Mouse (Mus musculus): ENCODE measurements around the gene Pcca. TPM values are rescaled to one million over a fixed set of nuclear protein-coding genes. Genes with fewer than 3 reads are reported as not detected.

Pcca gene
- polyA plus RNA-seq, 1 experiment from 2014 or later: 12.6 TPM

- no peak for ATAC-seq (ENCODE audit: low read depth)
- whole genome bisulfite sequencing (ENCODE audit: insufficient replicate concordance): 42% methylated on average over 2 of the region's 2 CpGs
- Histone ChIP-seq H3K27ac (no peak overlapping the region), H3K4me2 (no peak overlapping the region), H3K4me3 (replicated peaks) (no peak overlapping the region), H3K9ac (no peak overlapping the region), H3K4me1 (replicated peaks) (peaks cover 7% of the 10 kb centered on the region; the same call in 1 of the 2 replicates), H3K9me3 (replicated peaks) (no peaks in the 10 kb centered on the region), H3K27me3 (no peaks in the 10 kb centered on the region), H3K36me3 (no peaks in the 10 kb centered on the region)
- no peak for DNase-seq
These were observed 74.2 kb downstream of the Pcca start for GRCm38 (mm10) chr14:122608323-122608722.

GRCm38 (mm10) chr14:122611035-122611434 lies 76.9 kb downstream of the Pcca start:
- 52% methylated on average over 4 of the region's 4 CpGs for WGBS (ENCODE audit: insufficient replicate concordance)
- H3K27ac ChIP-seq: no peak overlapping the region
- peaks cover 7% of the 10 kb centered on the region; the same call in 1 of the 2 replicates for H3K4me1 ChIP-seq (replicated peaks)
- no peaks in the 10 kb centered on the region for H3K36me3 ChIP-seq
- no peaks in the 10 kb centered on the region for H3K9me3 ChIP-seq (replicated peaks)
- no peak overlapping the region for H3K9ac ChIP-seq
- H3K4me2 ChIP-seq: no peak overlapping the region
- H3K27me3 ChIP-seq: no peaks in the 10 kb centered on the region
- ATAC-seq (ENCODE audit: low read depth): peak; percentile 29; the same call in 1 of the 2 replicates
- H3K4me3 ChIP-seq (replicated peaks): no peak overlapping the region
- DNase-seq: no peak

GRCm38 (mm10) chr14:122612317-122612716 lies 78.2 kb downstream of the Pcca start:
- Histone ChIP-seq H3K4me3 (replicated peaks) (no peak overlapping the region), H3K4me2 (no peak overlapping the region), H3K27me3 (no peaks in the 10 kb centered on the region), H3K9ac (no peak overlapping the region), H3K36me3 (no peaks in the 10 kb centered on the region), H3K27ac (no peak overlapping the region), H3K4me1 (replicated peaks) (peaks cover 7% of the 10 kb centered on the region; the same call in 1 of the 2 replicates), H3K9me3 (replicated peaks) (no peaks in the 10 kb centered on the region)
- 39% methylated on average over 3 of the region's 3 CpGs for WGBS (ENCODE audit: insufficient replicate concordance)
- DNase-seq: no peak
- peak; percentile 65; the same call in 1 of the 2 replicates for ATAC-seq (ENCODE audit: low read depth)

GRCm38 (mm10) chr14:122617656-122618055 lies 83.5 kb downstream of the Pcca start:
- no peak overlapping the region for H3K4me3 ChIP-seq (replicated peaks)
- WGBS (ENCODE audit: insufficient replicate concordance): 79% methylated on average over 2 of the region's 2 CpGs
- H3K27me3 ChIP-seq: no peaks in the 10 kb centered on the region
- ATAC-seq (ENCODE audit: low read depth) (no peak), DNase-seq (no peak)
- H3K9ac ChIP-seq: no peak overlapping the region
- no peak overlapping the region for H3K27ac ChIP-seq
- no peaks in the 10 kb centered on the region for H3K4me1 ChIP-seq (replicated peaks)
- no peaks in the 10 kb centered on the region for H3K9me3 ChIP-seq (replicated peaks)
- no peak overlapping the region for H3K4me2 ChIP-seq
- H3K36me3 ChIP-seq: no peaks in the 10 kb centered on the region

- ATAC-seq (ENCODE audit: low read depth) (no peak), DNase-seq (no peak)
- no peak overlapping the region for H3K4me3 ChIP-seq (replicated peaks)
These were observed 99.3 kb downstream of the Pcca start for GRCm38 (mm10) chr14:122633416-122633815.

GRCm38 (mm10) chr14:122636601-122637000 lies 102.5 kb downstream of the Pcca start:
- H3K27ac ChIP-seq: no peak overlapping the region
- H3K4me3 ChIP-seq (replicated peaks): no peak overlapping the region
- H3K36me3 ChIP-seq: no peaks in the 10 kb centered on the region
- DNase-seq (no peak), ATAC-seq (ENCODE audit: low read depth) (no peak)
- no peak overlapping the region for H3K4me2 ChIP-seq
- H3K4me1 ChIP-seq (replicated peaks): no peaks in the 10 kb centered on the region
- WGBS (ENCODE audit: insufficient replicate concordance): 58% methylated on average over 6 of the region's 6 CpGs
- no peak overlapping the region for H3K9ac ChIP-seq
- no peaks in the 10 kb centered on the region for H3K27me3 ChIP-seq
- no peaks in the 10 kb centered on the region for H3K9me3 ChIP-seq (replicated peaks)

More at GRCm38 (mm10) chr14:122633416-122633815, 99.3 kb downstream of the Pcca start:
- no peak overlapping the region for H3K9ac ChIP-seq
- no peaks in the 10 kb centered on the region for H3K9me3 ChIP-seq (replicated peaks)
- no peaks in the 10 kb centered on the region for H3K27me3 ChIP-seq
- no peak overlapping the region for H3K27ac ChIP-seq
- H3K4me2 ChIP-seq: no peak overlapping the region
- H3K4me1 ChIP-seq (replicated peaks): no peaks in the 10 kb centered on the region
- 65% methylated on average over 2 of the region's 2 CpGs for WGBS (ENCODE audit: insufficient replicate concordance)
- no peaks in the 10 kb centered on the region for H3K36me3 ChIP-seq

- no peaks in the 10 kb centered on the region for H3K9me3 ChIP-seq (replicated peaks)
- WGBS (ENCODE audit: insufficient replicate concordance): 69% methylated on average over 5 of the region's 5 CpGs
- no peak overlapping the region for H3K4me3 ChIP-seq (replicated peaks)
- no peaks in the 10 kb centered on the region for H3K36me3 ChIP-seq
- ATAC-seq (ENCODE audit: low read depth) (no peak), DNase-seq (no peak)
- no peaks in the 10 kb centered on the region for H3K4me1 ChIP-seq (replicated peaks)
- no peak overlapping the region for H3K4me2 ChIP-seq
- H3K9ac ChIP-seq: no peak overlapping the region
- H3K27me3 ChIP-seq: no peaks in the 10 kb centered on the region
- H3K27ac ChIP-seq: no peak overlapping the region
These were observed 103.9 kb downstream of the Pcca start for GRCm38 (mm10) chr14:122637798-122638555.

- H3K4me3 ChIP-seq (replicated peaks): no peak overlapping the region
- no peak for DNase-seq
- no peak for ATAC-seq (ENCODE audit: low read depth)
- no peaks in the 10 kb centered on the region for H3K4me1 ChIP-seq (replicated peaks)
- 63% methylated on average over 2 of the region's 2 CpGs for WGBS (ENCODE audit: insufficient replicate concordance)
- no peak overlapping the region for H3K9ac ChIP-seq
- H3K4me2 ChIP-seq: no peak overlapping the region
- no peaks in the 10 kb centered on the region for H3K27me3 ChIP-seq
- no peak overlapping the region for H3K27ac ChIP-seq
- H3K9me3 ChIP-seq (replicated peaks): no peaks in the 10 kb centered on the region
- H3K36me3 ChIP-seq: no peaks in the 10 kb centered on the region
These were observed 105.1 kb downstream of the Pcca start for GRCm38 (mm10) chr14:122639168-122639720.

- no peaks in the 10 kb centered on the region for H3K27me3 ChIP-seq
- H3K4me3 ChIP-seq (replicated peaks): no peak overlapping the region
- no peak for DNase-seq
- no peak overlapping the region for H3K27ac ChIP-seq
- no peaks in the 10 kb centered on the region for H3K36me3 ChIP-seq
- no peak for ATAC-seq (ENCODE audit: low read depth)
- H3K9ac ChIP-seq: no peak overlapping the region
- no peak overlapping the region for H3K4me2 ChIP-seq
- no peaks in the 10 kb centered on the region for H3K9me3 ChIP-seq (replicated peaks)
- WGBS (ENCODE audit: insufficient replicate concordance): 55% methylated on average over 1 of the region's 1 CpGs
- peaks cover 3% of the 10 kb centered on the region for H3K4me1 ChIP-seq (replicated peaks)
These were observed 108.3 kb downstream of the Pcca start for GRCm38 (mm10) chr14:122642432-122642831.

GRCm38 (mm10) chr14:122648214-122648613 lies 114.1 kb downstream of the Pcca start:
- H3K27me3 ChIP-seq: no peaks in the 10 kb centered on the region
- WGBS (ENCODE audit: insufficient replicate concordance): 26% methylated on average over 1 of the region's 1 CpGs
- no peak overlapping the region for H3K9ac ChIP-seq
- no peak overlapping the region for H3K4me2 ChIP-seq
- ATAC-seq (ENCODE audit: low read depth) (no peak), DNase-seq (no peak)
- no peak overlapping the region for H3K27ac ChIP-seq
- H3K9me3 ChIP-seq (replicated peaks): no peaks in the 10 kb centered on the region
- H3K4me3 ChIP-seq (replicated peaks): no peak overlapping the region
- H3K36me3 ChIP-seq: no peaks in the 10 kb centered on the region
- peaks cover 35% of the 10 kb centered on the region for H3K4me1 ChIP-seq (replicated peaks)

- 50% methylated on average over 3 of the region's 3 CpGs for WGBS (ENCODE audit: insufficient replicate concordance)
- DNase-seq: no peak
- H3K27ac ChIP-seq: no peak overlapping the region
These were observed 115.3 kb downstream of the Pcca start for GRCm38 (mm10) chr14:122649336-122649950.

More at GRCm38 (mm10) chr14:122649336-122649950, 115.3 kb downstream of the Pcca start:
- no peak overlapping the region for H3K4me2 ChIP-seq
- no peaks in the 10 kb centered on the region for H3K36me3 ChIP-seq
- H3K9ac ChIP-seq: no peak overlapping the region
- no peaks in the 10 kb centered on the region for H3K9me3 ChIP-seq (replicated peaks)
- no peak for ATAC-seq (ENCODE audit: low read depth)
- no peak overlapping the region for H3K4me3 ChIP-seq (replicated peaks)
- H3K4me1 ChIP-seq (replicated peaks): peaks cover 47% of the 10 kb centered on the region
- no peaks in the 10 kb centered on the region for H3K27me3 ChIP-seq

Data from liver, embryonic 13.5 days (tissue).